Mouse (Mus musculus): ENCODE measurements around the gene Tspan14. TPM values are rescaled to one million over a fixed set of nuclear protein-coding genes. Genes with fewer than 3 reads are reported as not detected.

Tspan14 gene
- polyA plus RNA-seq, 1 experiment: 4.9 TPM

- no peak for TF ChIP-seq GATA1 (IDR thresholded peaks at IDR 0.05; ENCODE audit: low read length)
Measured at GRCm38 (mm10) chr14:40960237-40960636, 6.4 kb downstream of the Tspan14 start.

DNA sequence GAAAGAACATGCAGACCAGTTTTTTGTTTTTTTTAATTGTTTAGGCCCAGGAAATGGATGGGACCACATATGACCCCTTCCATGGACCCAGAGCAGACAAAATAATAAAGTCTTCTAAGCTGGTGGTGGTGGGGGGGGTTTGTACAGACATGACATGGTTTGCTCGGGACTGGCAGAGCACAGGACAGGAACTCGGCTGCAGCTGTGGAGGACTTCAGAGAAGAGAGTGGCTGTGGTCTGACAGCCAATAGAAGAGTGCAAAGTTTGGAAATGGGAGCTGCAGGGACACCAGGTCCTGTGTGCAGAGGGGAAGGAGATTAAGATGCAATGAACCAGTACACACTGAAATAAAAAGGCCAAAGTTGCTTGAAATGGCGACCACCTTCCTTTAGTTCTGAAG is 7.0 kb downstream of the Tspan14 start:
- TF ChIP-seq GATA1 (IDR thresholded peaks at IDR 0.05; ENCODE audit: low read length): no peak

DNA sequence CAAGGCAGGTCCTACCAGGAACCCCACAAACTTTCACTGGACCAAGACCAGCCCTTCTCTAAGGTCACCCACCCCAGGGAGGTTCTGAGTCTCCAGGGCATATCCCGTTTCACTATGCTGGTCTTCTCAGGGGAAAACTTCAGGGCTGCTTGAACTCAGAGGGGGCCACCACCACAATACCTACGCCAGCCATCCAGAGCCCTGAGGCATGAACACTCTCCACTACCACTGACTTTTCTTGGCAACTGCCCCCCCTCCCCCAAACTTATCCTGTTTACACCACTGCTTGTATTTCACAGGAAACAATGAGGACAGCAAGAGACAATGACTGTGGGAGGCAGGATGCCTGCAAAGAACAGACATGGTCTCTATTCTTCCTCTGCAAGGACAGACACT is 7.6 kb downstream of the Tspan14 start:
- no peak for TF ChIP-seq GATA1 (IDR thresholded peaks at IDR 0.05; ENCODE audit: low read length)

GRCm38 (mm10) chr14:40958083-40958985 is 8.3 kb downstream of the Tspan14 start:
- TF ChIP-seq GATA1 (IDR thresholded peaks at IDR 0.05; ENCODE audit: low read length): no peak

DNA sequence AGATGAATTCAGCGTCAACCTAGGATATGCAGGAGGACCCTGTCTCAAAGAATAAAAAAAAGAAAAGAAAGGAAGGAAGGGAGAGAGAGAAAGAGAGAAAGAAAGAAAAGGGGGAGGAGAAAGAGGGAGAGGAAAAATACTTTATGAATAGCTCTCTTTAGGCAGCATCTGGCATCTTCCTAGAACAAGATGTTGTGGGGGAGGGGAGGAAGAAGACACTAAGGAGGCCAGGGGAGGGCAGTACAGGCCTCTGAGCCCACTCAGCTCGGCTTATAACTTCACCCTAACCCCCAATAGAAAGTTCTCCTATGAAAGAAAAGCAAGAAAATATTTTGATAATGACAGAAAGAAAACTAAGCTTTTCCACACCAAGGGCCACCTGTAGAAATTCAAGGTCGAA is 9.0 kb downstream of the Tspan14 start:
- no peak for TF ChIP-seq GATA1 (IDR thresholded peaks at IDR 0.05; ENCODE audit: low read length)

DNA sequence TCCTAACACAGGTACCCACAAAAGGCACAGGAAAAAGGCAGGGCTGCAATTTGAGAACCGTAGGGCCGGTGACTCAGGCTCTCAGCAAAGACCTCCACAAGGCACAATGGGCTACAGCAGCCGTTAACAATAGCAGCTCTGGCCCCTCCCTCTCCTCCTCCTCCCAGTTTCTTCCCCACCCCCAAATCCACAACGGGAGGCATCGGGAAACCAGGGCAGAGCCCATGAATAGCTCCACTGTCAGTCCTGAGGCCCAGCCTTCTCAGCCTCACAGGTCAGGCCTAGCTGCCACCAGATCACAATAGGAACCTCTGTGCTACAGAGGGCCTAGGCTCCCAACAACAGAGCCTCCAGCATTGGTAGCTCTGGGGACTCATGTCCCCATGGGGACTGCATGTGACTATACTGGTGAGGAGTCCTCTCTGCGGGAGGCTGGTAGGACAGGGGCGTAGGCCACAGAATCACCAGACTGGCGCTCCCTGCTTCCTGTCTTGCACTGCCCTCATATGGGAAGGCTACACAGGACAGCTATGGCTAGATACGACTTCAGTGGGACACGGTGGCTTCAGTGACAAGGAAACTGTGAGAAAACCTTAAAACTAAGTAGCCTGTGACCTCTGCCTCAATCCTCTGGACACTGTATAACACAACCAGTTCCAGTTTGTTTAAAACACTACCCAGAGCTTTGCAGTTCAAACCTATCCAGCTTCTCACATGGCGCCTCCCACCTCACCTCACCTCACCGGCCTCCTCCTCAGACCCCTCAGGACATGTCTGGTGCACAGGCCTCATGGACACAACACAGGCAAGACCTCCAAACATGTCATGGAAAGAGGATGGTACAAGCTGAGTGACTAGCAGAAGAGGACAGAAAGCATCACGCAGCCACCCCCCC is 10.1 kb downstream of the Tspan14 start:
- no peak for TF ChIP-seq GATA1 (IDR thresholded peaks at IDR 0.05; ENCODE audit: low read length)

GRCm38 (mm10) chr14:40955596-40956251 is 10.9 kb downstream of the Tspan14 start:
- no peak for TF ChIP-seq GATA1 (IDR thresholded peaks at IDR 0.05; ENCODE audit: low read length)

DNA sequence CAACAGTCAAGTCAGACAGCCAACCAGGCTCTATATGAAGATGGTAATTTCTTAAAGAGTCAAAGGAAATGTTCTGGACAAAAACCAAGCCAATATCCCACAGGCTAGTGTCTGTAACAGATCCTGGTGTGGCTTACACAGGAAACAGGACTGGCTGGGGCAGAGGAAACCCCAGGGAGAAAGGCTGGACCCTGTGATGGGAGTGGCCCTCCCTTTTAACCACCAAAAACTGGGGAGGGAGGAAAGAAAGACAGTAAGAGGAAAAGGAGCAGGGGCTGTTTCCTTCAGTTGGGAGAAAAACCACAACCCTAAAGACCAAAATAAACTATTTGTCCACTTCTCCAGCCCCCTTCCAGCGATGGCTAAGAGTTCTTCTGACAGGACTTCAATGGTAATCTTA is 11.5 kb downstream of the Tspan14 start:
- TF ChIP-seq GATA1 (IDR thresholded peaks at IDR 0.05; ENCODE audit: low read length): no peak

DNA sequence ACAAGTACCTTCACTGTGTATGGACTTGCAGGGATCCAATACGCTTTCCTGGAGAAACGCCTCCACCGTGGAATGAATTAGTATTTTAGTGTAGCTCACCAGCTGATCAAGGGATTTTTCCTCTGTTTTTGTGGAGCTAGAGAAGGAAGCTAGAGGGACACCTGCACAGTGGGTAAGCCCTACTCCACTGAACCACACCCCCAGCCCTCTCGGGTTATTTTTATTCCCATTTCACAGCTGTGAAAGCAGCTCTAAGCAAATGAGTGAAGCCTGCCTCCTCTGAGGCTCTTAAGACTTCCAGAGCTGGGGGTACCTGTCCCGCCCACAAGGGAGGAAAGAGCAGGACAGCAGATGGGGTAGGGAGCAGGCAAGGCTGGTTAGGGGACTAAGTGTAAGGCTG is 13.2 kb downstream of the Tspan14 start:
- no peak for TF ChIP-seq GATA1 (IDR thresholded peaks at IDR 0.05; ENCODE audit: low read length)

- TF ChIP-seq GATA1 (IDR thresholded peaks at IDR 0.05; ENCODE audit: low read length): no peak
Measured at GRCm38 (mm10) chr14:40952715-40953114, 13.9 kb downstream of the Tspan14 start.

DNA sequence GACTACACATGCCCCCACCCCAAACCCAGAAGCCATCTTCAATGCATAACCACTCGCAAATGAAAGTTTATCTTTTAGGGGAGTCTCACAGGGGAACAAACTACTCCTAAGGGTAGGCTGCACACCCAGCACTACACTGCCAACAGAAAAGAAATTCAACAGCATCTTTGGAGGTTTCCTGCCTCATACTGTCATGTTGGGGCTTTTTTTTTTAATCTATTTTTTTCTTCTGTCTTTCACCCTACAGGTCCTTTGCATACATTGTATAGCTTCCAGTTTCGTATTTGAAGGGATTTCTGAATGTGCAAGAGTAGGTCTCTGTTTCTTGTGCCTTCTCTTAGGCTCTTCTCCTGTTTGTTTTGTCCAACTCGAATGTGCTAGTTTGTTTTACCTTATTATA is 14.3 kb downstream of the Tspan14 start:
- TF ChIP-seq GATA1 (IDR thresholded peaks at IDR 0.05; ENCODE audit: low read length): no peak

- TF ChIP-seq GATA1 (IDR thresholded peaks at IDR 0.05; ENCODE audit: low read length): no peak
Measured at GRCm38 (mm10) chr14:40949730-40950614, 16.6 kb downstream of the Tspan14 start.

DNA sequence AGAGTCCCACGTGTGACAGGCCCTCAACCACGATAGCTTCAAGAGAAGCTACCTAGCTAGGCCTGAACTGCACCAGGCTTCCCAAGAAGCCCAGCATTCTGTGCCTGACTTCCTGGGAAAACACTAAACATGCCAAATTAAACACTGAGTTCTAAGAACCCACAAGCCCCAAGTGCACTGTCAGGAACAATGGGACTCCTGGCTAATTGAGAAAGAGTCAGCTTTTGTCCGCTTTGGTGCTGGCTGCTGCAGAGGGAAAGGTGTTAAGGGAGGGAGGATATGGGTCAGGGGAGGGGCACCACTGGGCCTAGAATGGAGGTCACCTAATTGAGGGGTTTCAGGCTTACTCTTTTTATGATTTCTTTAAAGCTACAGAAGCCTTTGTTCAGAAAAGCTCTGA is 17.6 kb downstream of the Tspan14 start:
- no peak for TF ChIP-seq GATA1 (IDR thresholded peaks at IDR 0.05; ENCODE audit: low read length)

DNA sequence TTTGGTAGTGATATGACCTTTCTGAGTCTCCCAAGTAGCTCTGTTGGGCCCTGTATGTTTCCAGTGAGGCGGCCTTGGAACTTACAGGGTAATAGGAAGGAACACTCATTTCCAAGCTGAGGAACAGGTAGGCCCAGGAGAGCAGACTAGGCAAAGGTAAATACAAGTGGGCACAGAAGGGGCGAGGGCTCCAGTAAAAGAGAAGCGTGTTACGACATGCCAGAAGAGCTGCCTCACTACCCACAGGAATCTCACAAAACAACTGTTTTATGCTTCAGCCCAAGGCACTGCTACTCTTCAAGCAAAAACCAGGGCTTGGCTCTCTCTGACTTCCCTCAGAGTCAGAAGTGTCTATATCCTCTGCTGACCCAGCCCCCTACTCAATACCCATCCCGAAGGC is 18.1 kb downstream of the Tspan14 start:
- no peak for TF ChIP-seq GATA1 (IDR thresholded peaks at IDR 0.05; ENCODE audit: low read length)
